Mouse (Mus musculus): ENCODE data around the gene Opcml.

- TF ChIP-seq EP300 (IDR thresholded peaks at IDR 0.05; ENCODE audit: low read depth) (no peak), CTCF (IDR thresholded peaks at IDR 0.05; ENCODE audit: low read depth) (no peak)
Measured at GRCm38 (mm10) chr9:28569041-28569522, 778.5 kb downstream of the Opcml start.
